Mouse (Mus musculus): ENCODE measurements around the gene Cdr2l.

GRCm38 (mm10) chr11:115341866-115342265 is 39.9 kb upstream of the Cdr2l start:
- TF ChIP-seq POLR2A (IDR thresholded peaks at IDR 0.05; ENCODE audit: borderline replicate concordance, low read depth, low read length) (no peak), CTCF (IDR thresholded peaks at IDR 0.05; ENCODE audit: low read depth, low read length) (no peak)
